Mouse (Mus musculus): ENCODE measurements at regions not wholly inside any gene's neighbourhood (a gene's known extent, or its start where the extent isn't known, plus 50 kb on each side); places are given as distances from the start of the nearest gene placed in this dataset.

DNA sequence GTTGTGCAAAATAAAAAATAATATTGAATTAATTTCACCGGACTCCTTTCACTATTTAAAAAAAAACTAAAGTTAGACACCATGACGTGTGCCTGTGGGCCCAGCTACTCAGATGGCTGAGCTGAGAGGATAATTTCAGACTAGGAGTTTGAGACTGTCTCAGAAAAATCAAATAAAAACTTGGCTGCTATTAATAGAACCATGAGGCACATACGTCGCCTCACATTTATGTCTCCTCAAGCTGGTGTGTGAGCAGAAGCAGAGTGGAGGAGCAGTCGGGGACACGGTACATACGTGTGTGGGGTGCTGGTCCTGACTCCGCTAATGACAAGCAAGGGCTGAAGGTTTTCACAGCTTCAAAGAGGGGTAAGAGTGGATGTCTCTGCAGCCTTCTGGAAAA, 52.8 kb upstream of the Dmrtb1 start:
- no peak for TF ChIP-seq CTCF (IDR thresholded peaks at IDR 0.05; ENCODE audit: low read depth)
- TF ChIP-seq EP300 (optimal IDR thresholded peaks at IDR 0.05), result no peak

All from stomach, postnatal 0 days (tissue).